Mouse (Mus musculus): ENCODE measurements around the gene Brd1.

- TF ChIP-seq EP300 (IDR thresholded peaks at IDR 0.05; ENCODE audit: insufficient read depth, low read depth, low read length) (no peak), POLR2A (IDR thresholded peaks at IDR 0.05; ENCODE audit: insufficient read depth, low read length) (no peak), CTCF (IDR thresholded peaks at IDR 0.05; ENCODE audit: low read depth, low read length) (no peak)
These were observed 34.5 kb downstream of the Brd1 start for GRCm38 (mm10) chr15:88699508-88699907.
